Mouse (Mus musculus): ENCODE results near the gene Zfp983. TPM values are rescaled to one million over a fixed set of nuclear protein-coding genes. Genes with fewer than 3 reads are reported as not detected.

The Zfp983 gene
- total RNA-seq, 4 experiments from 2014 or later = 8.5 to 14.7 (median 13.2) TPM

Other genes with a start within 250 kb of the Zfp983 start
- gene Zfp54, start 227.4 kb upstream of the Zfp983 start, total RNA-seq (2022) = 1 to 10 TPM in 2 of 4 experiments, under 1 TPM in 2; 0.54 to 1.3 (median 0.82) TPM
- gene Zfp51, start 200.2 kb upstream of the Zfp983 start, total RNA-seq (2022) = 1 to 10 TPM; 4.4 to 6.2 (median 4.7) TPM
- 1 to 10 TPM; 4.1 to 5.5 (median 4.9) TPM for gene Zfp53, start 161.6 kb upstream of the Zfp983 start, total RNA-seq (2022)
- 1 to 10 TPM; 5.6 to 6.6 (median 6.4) TPM for gene Zfp52, start 115.1 kb upstream of the Zfp983 start, total RNA-seq (2022)
- 10 to 100 TPM; 10.8 to 13.7 (median 10.9) TPM for gene Zfp948, start 83.6 kb upstream of the Zfp983 start, total RNA-seq (2022)
- gene Gm10226, start 41.2 kb downstream of the Zfp983 start, total RNA-seq (2022) = 1 to 10 TPM; 4.9 to 9.6 (median 7.9) TPM
- 1 to 10 TPM; 6.2 to 7.0 (median 6.3) TPM for gene Zfp760, start 57.1 kb downstream of the Zfp983 start, total RNA-seq (2022)
- 1 to 10 TPM; 4.3 to 5.0 (median 4.8) TPM for gene Zfp229, start 80.2 kb downstream of the Zfp983 start, total RNA-seq (2022)
- under 1 TPM; 0.43 to 0.80 (median 0.58) TPM for gene Zfp820, start 195.1 kb downstream of the Zfp983 start, total RNA-seq (2022)

Measured in left cerebral cortex, adult 8-10 months (tissue).